Mouse (Mus musculus): ENCODE data around the gene Eif4g3.

Gene Eif4g3

DNA sequence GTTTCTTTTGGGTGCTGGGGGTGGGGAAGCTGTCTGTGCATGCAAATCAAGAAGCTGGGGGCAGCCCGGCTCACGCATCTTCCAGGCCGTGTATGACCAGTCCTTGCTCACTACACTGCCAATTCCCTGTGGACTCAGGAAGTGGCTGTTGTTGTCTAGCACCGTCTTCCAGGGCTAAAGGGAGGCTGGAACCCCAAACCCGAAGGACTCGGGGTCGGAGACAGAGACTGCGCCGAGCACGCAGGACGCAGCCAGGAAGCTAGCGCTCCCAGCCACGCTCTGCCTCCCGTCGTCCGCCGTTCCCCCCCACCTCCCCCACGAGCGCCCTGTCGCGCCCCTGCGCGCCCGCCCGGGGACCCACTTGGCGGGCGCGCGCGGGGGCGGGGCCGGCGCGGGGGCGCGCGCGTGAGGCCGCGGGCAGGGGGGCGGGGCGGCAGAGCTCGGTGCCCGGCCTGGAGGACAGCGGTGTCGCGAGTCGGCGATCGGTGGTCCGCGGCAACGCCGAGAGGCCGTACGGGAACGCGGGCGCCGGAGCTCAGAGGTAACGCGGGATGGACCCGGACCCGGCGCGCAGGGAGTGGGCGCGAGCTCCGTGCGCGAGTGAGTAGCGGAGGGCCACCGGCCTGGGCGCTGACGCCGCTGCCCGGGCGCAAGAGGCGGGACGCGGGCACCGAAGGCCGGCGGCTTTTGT is 223.5 kb downstream of the Eif4g3 start, which contains the start of gene Hp1bp3:
TSS of gene Hp1bp3 (plus strand) at position 97 of the 691 bp plus-strand sequence.
- in situ Hi-C loops (cut with MboI; ENCODE audit: low sequenced_read_pairs): no loop called here

DNA sequence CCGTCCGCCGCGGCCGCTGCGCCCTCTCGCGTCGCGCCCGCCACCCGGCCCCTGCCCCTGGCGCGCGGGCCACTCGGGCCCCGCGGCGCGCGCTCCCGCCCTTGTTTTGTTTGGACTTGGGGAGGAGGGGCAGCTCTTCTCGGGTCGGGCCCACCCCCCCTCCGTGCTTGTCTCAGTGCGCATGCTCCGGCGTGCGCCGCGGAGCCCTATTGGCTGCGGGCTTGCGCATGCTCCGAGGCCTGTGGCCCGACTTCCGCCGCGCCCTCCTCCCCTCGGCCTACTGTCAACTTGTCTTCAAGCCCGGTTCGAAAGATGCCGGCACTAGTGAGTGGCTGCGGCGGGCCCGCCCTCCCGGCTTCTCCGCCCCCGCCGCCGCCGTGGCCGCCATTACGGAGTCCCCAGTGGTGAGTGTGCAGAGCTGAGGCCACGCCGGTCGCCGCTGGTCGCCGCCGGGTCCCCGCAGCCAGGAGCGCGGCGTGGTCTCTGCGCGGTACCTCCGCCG is 224.1 kb downstream of the Eif4g3 start:
- in situ Hi-C loops (cut with MboI; ENCODE audit: low sequenced_read_pairs): no loop called here

DNA sequence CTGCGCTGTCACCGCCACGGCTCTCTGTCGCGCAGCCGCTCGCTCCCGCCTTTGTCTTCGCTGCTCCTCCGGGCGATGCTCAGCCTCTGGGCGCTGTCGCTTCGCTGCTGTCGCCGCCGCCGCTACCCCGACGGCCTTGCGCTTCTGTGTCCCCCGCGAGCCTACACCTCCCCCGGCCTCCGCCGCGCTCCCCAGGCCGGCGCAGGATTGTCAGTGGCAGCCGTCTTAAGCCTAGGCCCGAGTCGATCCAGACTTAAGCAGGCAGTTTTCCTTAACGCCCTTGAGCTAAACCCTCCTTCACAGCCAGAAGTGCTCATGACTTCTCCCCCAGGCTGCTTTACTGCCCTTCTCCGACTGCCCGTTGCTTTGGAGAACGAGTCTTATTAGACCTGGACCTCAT is 224.6 kb downstream of the Eif4g3 start:
- in situ Hi-C loops (cut with MboI; ENCODE audit: low sequenced_read_pairs): no loop called here

DNA sequence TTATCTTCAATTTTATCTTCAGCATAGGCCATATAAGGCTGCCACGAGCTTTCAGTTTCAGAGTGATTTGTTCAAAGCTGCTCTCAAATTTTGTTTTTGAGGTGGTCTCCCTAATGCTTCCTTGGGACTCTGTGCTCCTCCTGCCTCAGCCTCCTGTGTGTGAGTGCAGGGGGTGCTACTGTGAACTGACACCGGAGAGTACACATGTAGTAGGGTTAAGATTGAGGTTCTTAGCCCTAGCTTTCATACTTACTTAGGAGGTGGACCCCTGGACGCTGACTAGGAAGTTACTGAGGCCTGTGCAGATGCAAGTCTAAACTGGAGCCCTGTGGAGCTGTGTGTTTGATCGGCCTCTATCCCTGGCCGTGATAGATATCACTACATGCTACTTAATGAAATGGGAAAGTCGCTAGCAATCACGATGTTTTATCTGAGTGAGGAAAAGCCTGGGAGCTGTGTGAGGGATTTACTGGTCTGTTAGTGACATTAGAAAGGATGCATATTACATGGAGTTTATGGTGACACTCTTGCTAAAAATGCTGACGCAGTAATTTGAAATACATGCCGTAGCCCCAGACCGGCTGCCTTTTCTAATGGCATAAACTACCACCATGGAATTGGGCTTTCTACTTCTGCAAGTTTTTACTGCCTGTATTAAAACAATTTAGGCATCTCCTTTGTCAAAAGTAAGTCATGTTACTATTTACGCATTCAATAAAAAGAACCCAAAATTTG is 225.3 kb downstream of the Eif4g3 start:
- in situ Hi-C loops (cut with MboI; ENCODE audit: low sequenced_read_pairs): no loop called here

DNA sequence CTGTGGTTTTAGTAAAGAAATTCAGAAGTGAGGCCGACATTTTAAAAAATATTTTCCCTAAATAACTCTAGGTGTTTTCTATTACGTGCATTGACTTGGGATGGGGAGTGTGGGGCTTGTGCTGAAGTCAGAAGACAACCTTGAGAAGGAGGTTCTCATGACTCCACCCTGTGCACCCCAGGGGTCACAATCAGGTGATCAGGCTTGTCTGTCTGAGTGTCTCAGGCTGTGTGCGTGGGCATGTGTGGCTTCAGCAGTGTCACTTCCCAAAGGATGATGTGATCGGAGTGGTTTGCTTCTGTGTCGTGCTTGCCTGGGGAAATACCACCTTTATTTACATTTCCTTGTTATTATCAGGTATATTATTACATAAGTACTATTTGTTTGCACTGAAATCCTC is 226.5 kb downstream of the Eif4g3 start:
- in situ Hi-C loops (cut with MboI; ENCODE audit: low sequenced_read_pairs): no loop called here

DNA sequence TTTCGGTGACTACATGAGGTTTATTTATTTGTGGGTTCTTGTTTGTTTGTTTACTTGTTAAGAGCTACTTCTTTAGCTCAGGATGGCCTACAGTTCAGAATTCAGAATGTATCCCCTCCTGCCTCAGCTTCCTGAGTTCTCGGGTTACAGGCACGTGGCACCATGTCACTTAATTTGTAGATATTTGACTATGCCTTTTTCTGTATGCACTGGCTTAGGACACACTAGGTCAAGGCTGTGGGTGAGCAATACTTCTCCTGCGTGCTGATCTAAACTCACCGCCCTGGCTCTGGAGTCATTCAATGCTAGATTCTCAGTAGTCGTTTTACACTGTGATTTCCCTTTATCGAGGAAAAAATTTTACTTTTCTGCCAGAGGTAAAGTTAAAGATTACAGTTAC is 227.9 kb downstream of the Eif4g3 start:
- in situ Hi-C loops (cut with MboI; ENCODE audit: low sequenced_read_pairs): no loop called here

DNA sequence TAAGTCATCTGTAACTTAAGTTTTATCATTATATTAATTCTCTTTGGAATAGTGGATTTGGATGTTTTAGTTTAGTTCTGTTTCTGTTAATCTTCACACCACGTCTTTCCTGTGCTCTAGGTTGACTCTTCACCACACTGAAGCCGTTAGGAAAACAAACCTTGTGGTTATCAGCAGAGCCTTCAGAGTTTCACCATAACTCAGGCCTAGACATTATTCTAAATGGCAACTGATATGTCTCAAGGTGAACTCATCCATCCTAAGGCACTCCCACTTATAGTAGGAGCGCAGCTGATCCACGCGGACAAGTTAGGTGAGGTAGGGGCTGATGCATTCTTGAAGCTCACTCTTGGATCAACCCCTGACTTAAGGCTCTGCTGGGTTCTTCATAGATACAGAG is 228.6 kb downstream of the Eif4g3 start:
- in situ Hi-C loops (cut with MboI; ENCODE audit: low sequenced_read_pairs): no loop called here

DNA sequence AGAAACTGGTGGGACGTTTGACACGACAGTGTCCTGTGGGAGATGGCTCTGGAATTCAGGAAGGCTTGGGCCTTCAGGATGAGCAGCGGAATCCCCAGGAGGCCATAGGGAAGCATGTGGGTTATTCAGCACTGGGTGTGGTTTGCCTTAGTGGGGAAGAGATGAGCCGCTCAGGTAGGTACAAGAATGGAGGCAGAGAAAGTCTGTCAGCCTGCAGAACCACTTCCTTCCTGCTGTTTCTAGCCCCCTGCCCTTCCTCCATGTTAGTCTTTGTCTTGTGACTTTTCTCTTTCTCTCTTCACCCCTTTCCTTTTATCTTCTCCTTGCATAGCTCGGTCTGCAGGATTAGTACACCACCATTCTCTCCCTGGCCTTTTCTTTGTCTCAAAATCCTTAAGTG is 229.6 kb downstream of the Eif4g3 start:
- in situ Hi-C loops (cut with MboI; ENCODE audit: low sequenced_read_pairs): no loop called here

DNA sequence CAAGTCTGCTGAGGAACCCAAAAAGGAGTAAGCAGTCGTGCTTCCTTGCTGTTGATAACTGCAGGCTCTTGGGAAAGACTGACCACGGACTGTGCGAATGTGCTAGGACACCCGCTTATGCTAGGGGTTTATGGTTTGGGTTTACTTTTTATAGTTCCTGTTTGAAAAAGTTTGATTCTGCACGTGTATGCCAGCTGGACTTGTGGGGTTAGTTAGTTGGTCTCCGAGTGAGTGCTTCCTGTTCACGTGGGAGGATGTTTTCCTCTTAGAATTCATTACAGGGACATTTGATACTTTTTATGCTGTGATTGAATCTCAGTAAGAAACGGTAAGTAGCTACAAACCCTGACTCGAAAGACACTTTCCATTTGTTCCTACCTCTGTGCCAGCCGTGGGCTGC is 230.8 kb downstream of the Eif4g3 start:
- in situ Hi-C loops (cut with MboI; ENCODE audit: low sequenced_read_pairs): no loop called here

DNA sequence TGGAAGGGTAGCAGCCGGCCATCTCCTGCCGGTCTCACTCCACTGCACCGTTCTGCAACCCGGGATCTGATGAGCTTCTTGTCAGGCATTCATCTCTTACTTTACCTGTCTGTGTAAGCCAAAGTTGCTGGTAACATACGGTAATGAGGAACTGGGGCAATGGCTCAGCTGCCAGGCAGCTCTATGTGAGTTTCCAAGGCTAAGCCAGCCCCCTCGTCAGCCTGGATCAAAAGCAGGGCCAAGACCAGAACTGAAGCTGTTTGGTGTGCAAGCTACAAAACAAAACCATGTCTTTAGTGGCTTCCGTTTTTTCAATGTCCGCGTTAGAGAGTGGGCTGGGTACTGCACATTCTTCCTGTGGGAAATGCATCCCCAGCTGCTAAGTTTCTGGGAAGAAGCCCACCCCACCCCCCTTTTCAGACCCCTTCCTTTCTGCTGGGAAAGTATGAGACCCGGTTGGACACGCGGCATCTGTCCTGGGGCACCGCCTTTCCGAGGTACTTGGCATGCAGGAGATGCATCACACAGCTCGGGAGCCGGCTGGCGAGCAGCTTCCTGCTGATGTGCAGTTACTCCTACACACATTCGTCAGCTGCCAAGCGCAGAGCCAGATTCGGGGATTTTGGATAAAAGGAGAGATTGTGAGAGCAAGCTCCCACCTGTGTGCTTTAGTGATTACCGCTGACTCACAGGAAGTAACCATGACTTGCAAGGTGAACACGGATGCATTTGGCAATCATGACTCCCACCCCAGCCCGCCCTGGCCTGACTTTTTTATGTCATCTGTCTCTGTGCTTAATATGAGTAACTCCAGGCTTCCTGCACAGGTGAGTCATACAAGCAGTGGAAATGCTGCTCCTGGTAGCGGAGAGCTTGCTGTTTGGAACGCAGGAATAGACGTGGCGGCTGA is 254.2 kb downstream of the Eif4g3 start:
- in situ Hi-C loops (cut with MboI; ENCODE audit: low sequenced_read_pairs): no loop called here

DNA sequence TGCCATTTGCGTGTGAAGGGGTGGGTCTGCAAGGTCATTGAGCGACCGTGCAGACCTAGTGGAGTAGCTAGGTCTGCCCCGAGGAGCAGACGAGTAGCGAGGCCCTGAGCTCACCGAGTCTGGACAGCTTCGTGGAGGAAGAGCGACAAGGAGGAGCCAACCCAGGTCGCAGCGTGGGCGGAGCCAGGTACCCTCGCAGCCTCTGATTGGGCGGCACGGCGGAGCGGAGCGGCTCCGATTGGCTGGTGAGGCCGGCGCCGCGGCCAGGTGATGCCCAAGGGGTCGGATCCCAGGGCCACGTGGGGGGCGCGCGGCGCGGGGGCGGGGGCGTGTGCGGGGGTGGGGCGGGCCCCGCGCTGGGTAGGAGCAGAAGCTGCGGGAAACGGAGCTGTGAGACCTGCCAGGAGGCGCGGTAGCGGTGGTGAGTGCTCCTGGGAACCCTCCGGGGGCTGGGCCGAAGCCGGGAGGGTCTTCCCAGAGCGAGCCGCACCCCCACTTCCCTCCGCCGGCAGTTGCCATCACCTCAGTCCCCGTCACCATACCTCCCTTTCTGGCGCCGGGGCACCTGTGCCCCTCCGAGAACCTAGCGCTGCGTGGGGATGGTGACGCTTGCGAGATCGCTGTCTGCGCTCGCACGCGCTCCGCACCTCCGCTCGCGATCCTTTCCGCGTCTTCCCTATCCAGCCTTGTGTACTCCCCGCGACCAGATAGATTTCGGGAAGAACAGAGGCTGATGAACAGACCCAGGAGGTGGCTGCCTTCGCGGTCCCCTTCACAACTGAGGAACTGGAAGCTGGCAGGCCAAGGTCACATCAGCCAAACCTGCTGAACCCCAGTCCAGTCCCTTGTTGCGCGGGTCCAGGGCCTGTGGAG is 257.5 kb downstream of the Eif4g3 start, which contains the start of the genes Sh2d5 and Kif17:
TSS of gene Sh2d5 (plus strand) at position 316 of the 873 bp plus-strand sequence.
TSS of gene Kif17 (plus strand) at position 348 of the 873 bp plus-strand sequence.
- in situ Hi-C loops (cut with MboI; ENCODE audit: low sequenced_read_pairs): no loop called here

DNA sequence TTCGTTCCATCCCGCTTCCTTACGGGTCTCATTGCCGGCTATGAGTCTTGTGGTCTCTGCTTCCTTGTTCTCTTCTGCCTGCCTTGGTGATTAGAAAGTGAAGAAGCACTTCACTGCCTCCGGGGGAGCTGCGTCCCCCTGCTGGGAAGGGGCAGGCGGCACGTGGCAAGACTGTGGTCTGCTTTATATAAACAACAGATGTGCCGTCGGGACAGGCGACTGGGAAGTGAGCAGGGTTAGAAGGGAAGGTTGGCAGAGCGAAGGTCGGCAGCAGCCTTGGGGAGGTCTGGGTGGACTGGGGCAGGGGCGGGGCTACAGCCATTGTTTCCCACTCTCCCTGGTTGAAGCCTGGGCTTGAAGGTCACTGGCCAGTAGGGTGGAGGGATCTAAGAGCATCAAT is 259.0 kb downstream of the Eif4g3 start:
- in situ Hi-C loops (cut with MboI; ENCODE audit: low sequenced_read_pairs): no loop called here

DNA sequence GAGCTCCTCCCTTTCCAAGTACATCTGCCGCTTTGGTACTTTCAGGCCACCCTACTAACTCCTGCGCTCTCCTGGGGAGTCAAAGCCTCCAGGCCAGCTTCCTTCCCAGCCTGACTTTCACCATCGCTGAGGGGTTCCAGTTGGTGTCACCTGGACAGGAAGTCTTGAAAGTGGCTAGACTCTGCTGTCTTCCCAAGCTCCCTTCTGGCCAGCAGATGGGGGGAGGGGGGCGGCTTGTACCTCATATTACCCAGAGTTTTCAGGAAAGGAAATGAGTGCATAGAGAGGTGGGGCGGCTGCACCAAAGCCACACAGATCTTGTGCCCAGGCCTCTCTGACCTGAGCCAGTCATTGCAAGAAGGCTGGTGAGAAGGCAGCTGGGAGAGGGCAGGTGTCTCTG is 259.4 kb downstream of the Eif4g3 start:
- in situ Hi-C loops (cut with MboI; ENCODE audit: low sequenced_read_pairs): no loop called here

DNA sequence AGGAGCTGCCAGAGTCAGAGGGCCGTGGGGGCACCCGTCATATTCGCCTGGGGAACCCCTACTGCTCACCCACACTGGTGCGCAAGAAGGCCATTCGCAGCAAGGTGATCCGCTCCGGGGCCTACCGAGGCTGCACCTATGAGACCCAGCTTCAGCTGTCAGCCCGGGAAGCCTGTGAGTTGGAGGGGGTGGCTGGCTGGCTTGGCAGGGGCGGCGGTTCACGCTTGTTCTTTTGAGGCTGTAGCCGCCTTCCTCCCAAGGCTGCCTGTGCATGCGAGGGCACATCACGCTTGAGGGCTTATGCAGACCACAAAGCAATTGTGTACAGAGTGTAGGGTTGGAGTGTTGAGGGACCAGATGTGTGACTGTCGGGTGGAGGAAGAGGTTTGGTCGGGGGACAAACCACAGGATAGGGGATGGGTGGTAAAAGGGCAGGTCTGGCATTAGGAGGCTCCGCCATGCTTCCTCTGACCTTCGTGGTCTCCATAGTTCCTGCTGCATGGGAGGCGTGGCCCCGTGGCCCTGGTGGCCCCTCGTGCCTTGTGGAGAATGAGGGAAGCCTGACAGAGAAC is 264.4 kb downstream of the Eif4g3 start:
- in situ Hi-C loops (cut with MboI; ENCODE audit: low sequenced_read_pairs): no loop called here

Measured in CH12F3 (cell line).